Mouse (Mus musculus) adrenal gland, adult (tissue): ENCODE measurements at regions not wholly inside any gene's neighbourhood (a gene's known extent, or its start where the extent isn't known, plus 50 kb on each side); places are given as distances from the start of the nearest gene placed in this dataset.
"Not testable (repeated sequence)": the region's sequence is repeated elsewhere in the genome, so short reads cannot be mapped to it uniquely, and the experiment has no call there.

Source experiments
- DNase-seq, 2 experiments: peaks; one replicate each; pipeline ENCODE4 v3.0.0; 2022 to 2023; ENCODE audit warnings: low spot score in 1 of 2; ENCODE audit not compliant: inconsistent age in 2 of 2

DNA sequence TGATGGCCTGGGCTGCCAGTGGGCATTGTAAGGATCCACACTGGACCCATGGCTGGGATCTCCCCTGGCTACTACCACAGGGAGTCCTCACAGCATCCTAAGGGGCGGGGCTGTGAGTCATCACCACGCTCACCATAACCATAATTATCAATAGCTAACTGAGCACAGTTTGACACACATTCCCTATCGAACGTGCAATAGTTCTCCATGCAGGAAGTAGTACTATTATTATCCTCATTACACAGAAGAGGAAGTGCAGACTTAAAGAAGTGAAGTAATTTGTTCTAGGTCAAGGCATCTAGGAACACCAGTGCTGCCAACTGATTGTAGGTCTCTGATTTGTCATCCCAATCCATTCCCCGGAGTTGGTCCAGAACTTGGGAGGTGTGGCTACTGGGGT, 84.1 kb upstream of the Trim2 start:
- DNase-seq: no peak

DNA sequence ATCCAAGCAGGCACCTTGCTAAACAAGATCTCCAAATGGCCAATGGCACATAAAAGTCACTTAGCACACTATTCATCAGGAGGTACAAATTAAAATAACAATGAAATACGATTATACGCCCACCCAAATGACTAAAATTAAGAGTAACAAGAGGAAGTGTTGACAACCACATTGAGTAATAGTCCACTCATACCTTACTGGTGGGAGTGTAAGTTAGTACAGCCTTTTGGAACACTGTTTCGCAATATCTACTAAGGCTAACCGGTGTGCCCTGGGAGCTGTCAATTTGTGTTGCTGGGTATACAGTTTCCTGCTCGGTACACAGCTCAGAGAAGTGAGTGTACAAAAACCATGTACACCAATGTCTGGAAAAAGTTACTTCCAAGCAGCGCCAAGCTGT, 81.8 kb upstream of the Trim2 start:
- DNase-seq: peak in 1 of 2 experiments; percentile 39

DNA sequence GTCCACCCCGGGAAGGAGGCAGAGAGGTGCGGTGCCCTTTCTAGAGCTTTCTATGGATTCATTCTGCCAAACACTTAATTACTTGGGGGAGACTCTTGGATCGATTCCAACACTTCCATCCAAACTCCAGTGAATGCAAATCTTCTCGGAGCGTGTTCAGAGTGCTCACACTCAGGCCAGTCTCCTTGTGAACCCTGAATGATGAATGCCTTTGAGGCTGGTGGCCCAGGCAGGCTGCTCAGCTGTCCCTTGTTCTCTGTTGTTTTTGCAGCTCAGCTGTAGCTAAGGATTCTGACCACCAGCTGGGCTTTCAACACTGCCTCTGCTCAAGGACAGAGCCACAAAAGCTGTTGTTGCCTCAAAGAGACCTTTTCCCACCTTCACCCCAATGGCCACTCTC, 79.0 kb upstream of the Trim2 start:
- no peak for DNase-seq

DNA sequence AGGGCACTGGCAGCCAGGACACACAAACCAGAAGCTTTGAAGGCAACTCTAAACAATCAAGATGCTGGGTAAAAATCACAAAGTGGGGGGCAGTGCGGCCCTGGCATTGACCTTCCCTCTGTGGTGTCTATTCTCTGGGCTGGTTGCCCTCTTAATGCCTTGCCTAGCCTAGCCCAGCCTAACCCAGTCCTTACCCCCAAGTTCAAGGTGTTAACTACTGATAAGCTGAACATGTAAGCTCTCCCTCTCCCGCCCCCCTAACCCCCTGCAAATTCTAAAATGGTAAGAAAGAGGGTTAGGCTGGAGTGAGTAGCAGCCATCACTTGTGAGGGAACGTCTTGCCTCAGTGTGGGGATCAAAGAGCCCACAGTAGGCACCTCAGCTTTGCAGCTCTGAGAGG, 76.9 kb upstream of the Trim2 start:
- no peak for DNase-seq

GRCm38 (mm10) chr3:84383038-84383437, 76.4 kb upstream of the Trim2 start:
- not testable (repeated sequence) for DNase-seq

DNA sequence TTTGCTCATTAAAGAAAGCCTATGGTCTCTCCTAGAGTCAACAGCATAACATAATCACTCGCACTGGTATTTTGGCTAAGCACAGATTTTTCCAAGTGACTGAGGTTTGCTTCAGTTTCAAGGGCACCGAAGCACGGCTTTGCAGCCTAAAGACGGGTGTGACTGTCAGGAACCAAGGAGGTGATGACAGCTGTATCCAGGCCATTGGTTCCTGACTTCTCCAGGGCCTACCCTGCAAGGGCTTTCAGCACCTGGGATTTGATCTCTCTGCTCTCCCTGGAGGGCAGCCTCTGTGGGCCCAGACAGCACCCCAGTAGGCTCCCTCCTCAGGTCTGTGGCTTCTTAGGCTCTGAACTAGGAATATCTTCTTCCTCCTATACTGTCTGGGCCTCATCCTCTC, 75.3 kb upstream of the Trim2 start:
- DNase-seq: no peak

- no peak for DNase-seq
Observed at GRCm38 (mm10) chr3:84378987-84379556, 72.4 kb upstream of the Trim2 start.

DNA sequence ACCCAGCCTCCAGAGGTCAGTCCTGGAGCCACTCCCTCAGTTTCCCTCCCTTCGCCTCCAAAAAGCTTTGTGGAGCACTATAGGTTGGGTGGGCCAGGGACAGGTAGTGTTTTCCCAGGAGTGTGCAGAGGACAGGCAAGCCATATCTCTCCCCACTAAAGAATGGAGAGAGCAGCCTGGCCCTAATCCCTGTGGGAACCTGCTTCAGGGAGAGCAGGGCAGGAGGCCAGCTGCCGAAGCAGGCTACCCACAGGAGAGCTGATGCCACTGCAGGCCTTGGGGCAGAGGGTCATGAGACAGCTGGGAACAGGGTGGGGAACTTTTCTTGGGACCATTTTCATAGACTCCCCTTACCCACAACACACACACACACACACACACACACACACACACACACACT, 69.8 kb upstream of the Trim2 start:
- DNase-seq: no peak

GRCm38 (mm10) chr3:84375832-84376231, 69.2 kb upstream of the Trim2 start:
- DNase-seq: peak in 1 of 2 experiments; percentile 40

- no peak for DNase-seq
Observed at GRCm38 (mm10) chr3:84371842-84372241, 65.2 kb upstream of the Trim2 start.

DNA sequence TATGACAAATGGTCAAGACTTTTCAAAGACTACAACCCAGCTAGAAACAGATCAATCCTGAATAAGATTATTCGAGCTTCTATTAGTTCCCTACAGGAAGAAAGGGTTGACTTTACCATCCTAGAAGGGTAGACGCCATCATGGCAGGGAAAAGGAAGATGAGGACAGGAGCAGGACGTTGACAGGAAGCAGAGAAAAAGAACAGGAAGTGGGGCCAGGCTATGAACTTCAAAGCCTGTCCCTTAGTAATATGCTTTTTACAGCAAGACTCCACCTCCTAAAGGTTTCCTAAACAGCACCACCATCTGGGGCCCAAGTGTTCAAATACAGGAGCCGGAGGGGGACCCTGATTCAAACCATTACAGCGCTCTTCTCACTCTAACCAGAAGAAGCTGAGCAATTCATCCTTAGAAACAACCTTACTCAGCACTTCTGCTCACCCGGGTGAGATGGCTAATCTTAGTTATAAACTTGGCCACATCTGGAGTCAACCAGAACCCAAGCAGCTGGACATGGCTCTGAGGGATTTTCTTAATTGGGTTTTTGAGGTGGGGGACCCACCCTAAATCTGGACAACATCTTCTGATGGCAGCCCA, 60.6 kb upstream of the Trim2 start:
- no peak for DNase-seq

- DNase-seq: no peak
Observed at GRCm38 (mm10) chr3:84358672-84359071, 52.0 kb upstream of the Trim2 start.

DNA sequence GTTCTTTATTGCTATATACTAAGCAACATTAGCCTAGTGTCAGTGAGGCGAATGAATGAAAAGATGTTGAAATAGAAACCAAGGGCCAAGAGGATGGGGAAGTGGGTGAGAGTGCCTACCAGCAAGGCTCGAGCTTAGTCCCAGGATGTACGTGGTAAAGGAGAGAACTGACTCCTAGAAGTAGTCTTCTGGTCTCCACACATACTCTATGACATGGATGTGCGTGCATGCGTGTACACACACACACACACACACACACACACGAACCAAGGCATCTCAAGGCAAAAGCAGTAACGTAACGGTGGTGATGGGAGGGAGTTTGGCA, 50.0 kb upstream of the Trim2 start:
- no peak for DNase-seq
